Mouse (Mus musculus) right cerebral cortex, postnatal 10 days (tissue): Measurements from ENCODE around the gene Clns1a.

Source experiments
- DNase-seq, 2 experiments: peaks; one replicate each; pipeline ENCODE4 v3.0.0; 2021; ENCODE audit warnings: low spot score in 2 of 2

The Clns1a gene

DNA sequence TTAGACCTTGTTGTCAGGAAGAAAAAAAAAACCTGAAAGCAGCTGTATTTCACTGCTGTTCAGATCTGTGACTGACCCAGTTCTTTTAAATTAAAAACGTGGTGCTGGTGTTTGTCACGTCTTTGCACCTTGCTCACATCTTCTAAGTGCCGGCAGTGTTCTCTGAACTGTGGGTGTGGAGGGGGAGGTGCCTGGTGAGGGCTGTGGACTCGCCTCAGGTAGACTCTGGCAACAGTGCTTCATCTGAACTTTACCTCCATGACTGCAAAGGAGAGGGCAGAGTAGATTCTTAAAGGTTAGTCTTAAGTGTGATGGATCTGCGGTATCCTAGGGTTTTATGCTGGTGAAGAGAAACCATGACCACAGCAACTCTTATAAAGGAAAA lies 69.5 kb downstream of the Clns1a start:
- no peak for DNase-seq

DNA sequence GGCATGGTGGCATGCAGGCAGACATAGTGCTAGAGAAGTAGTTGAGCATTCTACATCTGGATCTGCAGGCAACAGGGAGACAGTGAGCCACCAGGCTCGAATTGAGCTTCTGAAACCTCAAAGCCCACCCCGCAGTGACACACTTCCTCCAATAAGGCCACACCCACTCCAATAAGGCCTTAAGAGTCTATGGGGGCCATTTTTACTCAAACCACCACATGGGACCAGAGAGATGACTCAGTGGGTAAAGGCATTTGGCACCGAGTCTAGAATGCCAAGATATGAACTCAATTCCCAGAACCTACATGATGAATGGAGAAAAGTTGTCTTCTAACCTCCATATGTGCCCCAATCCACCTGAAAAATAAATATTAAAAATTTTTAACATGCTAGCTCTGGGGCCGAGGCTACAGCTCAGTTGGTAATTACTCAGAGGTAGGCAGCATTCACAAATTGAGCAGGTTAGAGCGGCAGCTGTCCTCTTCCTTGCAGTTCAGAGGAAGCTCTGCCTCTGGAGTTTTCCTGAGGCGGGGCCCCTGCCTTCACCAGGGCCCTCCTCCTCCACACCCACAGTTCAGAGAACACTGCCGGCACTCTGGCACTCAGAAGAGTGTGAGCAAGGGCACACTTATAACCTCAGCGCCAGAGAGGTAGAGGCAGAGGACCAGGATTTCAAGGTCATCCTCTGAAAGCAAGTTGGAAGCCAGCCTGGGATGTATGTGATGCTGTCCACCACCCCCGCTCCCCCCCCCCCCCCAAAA lies 70.2 kb downstream of the Clns1a start:
- DNase-seq = no peak

DNA sequence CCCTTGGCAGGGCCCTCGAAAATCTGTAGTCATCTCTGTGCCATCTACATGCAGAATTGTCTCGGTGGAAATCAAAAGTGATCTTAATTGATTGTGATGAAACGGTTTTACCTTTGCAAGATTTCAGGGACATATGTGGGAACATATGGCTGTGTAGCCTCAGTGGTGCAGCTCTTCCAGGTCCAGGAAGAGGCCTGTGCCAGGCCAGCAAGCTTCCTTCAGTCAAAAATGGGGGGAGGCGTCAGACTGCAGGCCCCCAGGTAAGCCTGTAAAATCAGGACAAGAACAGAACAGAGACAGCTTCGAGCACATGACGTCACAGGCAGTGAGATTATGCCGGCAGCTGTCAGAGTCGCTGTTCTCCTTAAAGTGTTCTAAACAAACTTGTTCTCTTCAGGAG lies 71.4 kb downstream of the Clns1a start:
- DNase-seq = peak; percentile 47 to 62

DNA sequence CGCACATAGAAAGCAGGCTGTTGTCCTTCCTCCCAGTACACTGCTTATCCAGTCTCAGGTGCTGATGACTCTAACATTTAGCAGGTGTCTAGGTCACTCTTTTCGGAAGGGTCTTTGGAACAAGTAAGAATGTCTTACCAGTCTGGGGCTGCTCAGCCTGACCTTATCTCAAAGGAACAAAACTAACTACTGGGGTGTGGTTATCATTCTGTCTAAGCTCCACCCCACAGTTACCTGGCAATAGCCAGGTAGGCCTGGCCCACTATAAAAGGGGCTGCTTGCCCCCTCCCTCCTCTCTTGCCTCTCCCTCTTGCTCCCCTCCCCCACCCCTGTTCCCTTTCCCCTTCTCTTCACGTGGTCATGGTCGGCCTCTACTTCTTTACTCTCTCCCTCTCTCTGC lies 72.6 kb downstream of the Clns1a start:
- no peak for DNase-seq
